Mouse (Mus musculus): Measurements from ENCODE around the gene Ank3. TPM values are rescaled to one million over a fixed set of nuclear protein-coding genes. Genes with fewer than 3 reads are reported as not detected.

The Ank3 gene
- total and polyA plus RNA-seq, 2 experiments = 2.9 to 31.0 TPM

DNA sequence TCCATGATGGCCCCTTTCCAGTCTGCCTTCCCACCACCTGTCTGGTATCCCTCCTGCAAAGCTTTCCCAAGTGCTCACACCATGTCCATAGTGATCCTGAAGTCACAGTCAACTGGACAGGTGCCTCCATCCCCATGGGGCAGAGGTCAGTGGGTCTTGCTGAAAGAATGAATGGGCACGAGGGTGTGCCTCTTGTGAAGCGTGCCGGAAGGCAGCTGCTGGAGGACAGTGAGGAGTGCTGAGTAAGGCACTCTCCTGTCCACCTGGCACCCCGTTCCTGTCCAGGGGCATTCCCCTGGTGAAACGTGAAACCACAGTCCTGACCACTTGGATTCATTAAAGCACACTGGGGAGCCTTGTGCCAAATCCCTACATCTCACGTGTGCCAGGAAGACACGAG, 337.7 kb downstream of the Ank3 start:
- Histone ChIP-seq H3K9ac (ENCODE audit: low read depth, low read length) (no peak overlapping the region), H3K36me3 (ENCODE audit: control insufficient read depth, insufficient read depth, low read length) (no peaks in the 10 kb centered on the region), H3K4me3 (ENCODE audit: insufficient read depth, low read depth, low read length) (no peak overlapping the region), H3K27ac (replicated peaks; ENCODE audit: insufficient read depth, low read depth, low read length) (no peak overlapping the region), H3K79me2 (ENCODE audit: control insufficient read depth, insufficient read depth, low read length) (no peaks in the 10 kb centered on the region), H3K4me1 (ENCODE audit: control insufficient read depth, insufficient read depth, low read length) (no peaks in the 10 kb centered on the region), H3K27me3 (ENCODE audit: control insufficient read depth, insufficient read depth, low read length) (no peaks in the 10 kb centered on the region)
- no peak for TF ChIP-seq POLR2A (IDR thresholded peaks at IDR 0.05; ENCODE audit: extremely low read depth, insufficient read depth, low read length)
- TF ChIP-seq CTCF (IDR thresholded peaks at IDR 0.05; ENCODE audit: low read depth, low read length) = no peak
- 78% methylated on average over 7 of the region's 7 CpGs for WGBS
- no peak for DNase-seq (ENCODE audit: extremely low read depth, low read depth, low spot score)

DNA sequence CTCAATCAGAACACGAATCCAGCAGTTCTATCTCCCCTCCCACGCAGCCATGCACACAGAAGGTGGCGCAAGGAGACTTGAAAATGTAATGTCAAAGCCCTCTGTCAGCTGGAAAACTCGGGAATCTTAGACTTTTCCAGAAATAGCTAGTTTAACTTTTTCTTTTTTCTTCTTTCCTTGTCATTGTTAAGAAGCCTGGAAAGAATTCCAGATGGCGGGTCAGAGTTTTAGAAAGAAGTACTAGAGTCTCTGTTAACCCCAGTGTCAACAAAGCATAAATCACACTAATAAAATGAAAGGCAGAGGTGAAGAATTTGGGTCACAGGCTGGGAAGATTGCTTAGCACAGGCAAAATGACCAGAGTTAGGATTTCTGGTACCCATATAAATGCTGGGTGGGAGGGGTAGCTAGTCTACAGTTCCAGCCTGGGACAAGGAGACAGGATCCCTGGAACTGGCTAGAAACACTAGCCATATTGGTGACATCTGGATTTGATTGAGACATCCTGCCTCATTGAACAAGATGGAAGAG, 340.2 kb downstream of the Ank3 start:
- no peak overlapping the region for H3K27ac ChIP-seq (replicated peaks; ENCODE audit: insufficient read depth, low read depth, low read length)
- no peaks in the 10 kb centered on the region for H3K4me1 ChIP-seq (ENCODE audit: control insufficient read depth, insufficient read depth, low read length)
- TF ChIP-seq CTCF (IDR thresholded peaks at IDR 0.05; ENCODE audit: low read depth, low read length) (no peak), POLR2A (IDR thresholded peaks at IDR 0.05; ENCODE audit: extremely low read depth, insufficient read depth, low read length) (no peak)
- H3K4me3 ChIP-seq (ENCODE audit: insufficient read depth, low read depth, low read length) = no peak overlapping the region
- H3K27me3 ChIP-seq (ENCODE audit: control insufficient read depth, insufficient read depth, low read length) = no peaks in the 10 kb centered on the region
- DNase-seq (ENCODE audit: extremely low read depth, low read depth, low spot score) = no peak
- no peaks in the 10 kb centered on the region for H3K79me2 ChIP-seq (ENCODE audit: control insufficient read depth, insufficient read depth, low read length)
- WGBS = 77% methylated on average over 5 of the region's 5 CpGs
- no peaks in the 10 kb centered on the region for H3K36me3 ChIP-seq (ENCODE audit: control insufficient read depth, insufficient read depth, low read length)
- no peak overlapping the region for H3K9ac ChIP-seq (ENCODE audit: low read depth, low read length)

DNA sequence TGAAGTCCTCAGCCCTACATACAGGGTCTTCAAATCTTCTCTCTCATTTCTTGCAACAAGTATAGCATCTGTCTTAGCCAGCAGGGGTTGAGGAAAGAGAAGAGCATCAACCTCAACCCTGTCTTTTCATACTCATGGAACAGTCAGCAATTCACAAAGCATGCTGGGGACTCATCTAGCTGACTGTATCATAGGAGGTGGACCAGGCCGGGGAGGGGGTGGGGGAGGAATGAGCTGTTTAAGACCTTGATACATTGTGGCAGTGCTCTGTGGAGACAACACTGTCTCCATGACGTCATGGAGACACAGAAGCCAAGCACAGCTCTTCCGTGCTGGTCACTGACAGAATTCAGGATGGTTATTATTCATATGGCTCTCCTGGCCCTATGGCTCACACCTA, 344.0 kb downstream of the Ank3 start:
- Histone ChIP-seq H3K4me1 (ENCODE audit: control insufficient read depth, insufficient read depth, low read length) (no peaks in the 10 kb centered on the region), H3K79me2 (ENCODE audit: control insufficient read depth, insufficient read depth, low read length) (no peaks in the 10 kb centered on the region), H3K4me3 (ENCODE audit: insufficient read depth, low read depth, low read length) (no peak overlapping the region), H3K9ac (ENCODE audit: low read depth, low read length) (no peak overlapping the region), H3K27ac (replicated peaks; ENCODE audit: insufficient read depth, low read depth, low read length) (no peak overlapping the region), H3K36me3 (ENCODE audit: control insufficient read depth, insufficient read depth, low read length) (no peaks in the 10 kb centered on the region), H3K27me3 (ENCODE audit: control insufficient read depth, insufficient read depth, low read length) (no peaks in the 10 kb centered on the region)
- no peak for TF ChIP-seq CTCF (IDR thresholded peaks at IDR 0.05; ENCODE audit: low read depth, low read length)
- no peak for TF ChIP-seq POLR2A (IDR thresholded peaks at IDR 0.05; ENCODE audit: extremely low read depth, insufficient read depth, low read length)
- DNase-seq (ENCODE audit: extremely low read depth, low read depth, low spot score) = no peak
- 82% methylated on average over 3 of the region's 3 CpGs for WGBS

DNA sequence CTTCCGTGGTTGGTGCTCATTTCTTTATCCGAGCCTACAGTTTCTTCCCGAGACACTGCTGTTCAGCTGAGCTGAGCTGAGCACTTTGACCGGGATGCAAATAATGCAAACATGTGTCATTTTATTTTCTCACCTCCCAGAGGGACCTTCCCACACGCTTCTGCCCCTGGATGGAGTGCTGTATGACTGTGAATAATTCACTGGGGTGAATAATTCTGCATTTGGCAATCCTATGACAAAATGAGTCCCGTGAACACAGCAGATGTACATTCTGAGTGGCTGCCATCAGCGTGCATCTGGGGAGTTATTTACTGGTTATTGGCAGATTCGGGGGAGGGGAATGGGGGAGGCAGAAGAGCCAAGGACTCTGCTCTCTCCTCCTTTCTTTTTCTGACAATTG, 345.6 kb downstream of the Ank3 start:
- no peaks in the 10 kb centered on the region for H3K79me2 ChIP-seq (ENCODE audit: control insufficient read depth, insufficient read depth, low read length)
- H3K36me3 ChIP-seq (ENCODE audit: control insufficient read depth, insufficient read depth, low read length) = no peaks in the 10 kb centered on the region
- no peaks in the 10 kb centered on the region for H3K27me3 ChIP-seq (ENCODE audit: control insufficient read depth, insufficient read depth, low read length)
- H3K4me1 ChIP-seq (ENCODE audit: control insufficient read depth, insufficient read depth, low read length) = no peaks in the 10 kb centered on the region
- H3K9ac ChIP-seq (ENCODE audit: low read depth, low read length) = no peak overlapping the region
- DNase-seq (ENCODE audit: extremely low read depth, low read depth, low spot score) = no peak
- H3K27ac ChIP-seq (replicated peaks; ENCODE audit: insufficient read depth, low read depth, low read length) = no peak overlapping the region
- TF ChIP-seq POLR2A (IDR thresholded peaks at IDR 0.05; ENCODE audit: extremely low read depth, insufficient read depth, low read length) (no peak), CTCF (IDR thresholded peaks at IDR 0.05; ENCODE audit: low read depth, low read length) (no peak)
- no peak overlapping the region for H3K4me3 ChIP-seq (ENCODE audit: insufficient read depth, low read depth, low read length)
- 57% methylated on average over 8 of the region's 8 CpGs for WGBS

DNA sequence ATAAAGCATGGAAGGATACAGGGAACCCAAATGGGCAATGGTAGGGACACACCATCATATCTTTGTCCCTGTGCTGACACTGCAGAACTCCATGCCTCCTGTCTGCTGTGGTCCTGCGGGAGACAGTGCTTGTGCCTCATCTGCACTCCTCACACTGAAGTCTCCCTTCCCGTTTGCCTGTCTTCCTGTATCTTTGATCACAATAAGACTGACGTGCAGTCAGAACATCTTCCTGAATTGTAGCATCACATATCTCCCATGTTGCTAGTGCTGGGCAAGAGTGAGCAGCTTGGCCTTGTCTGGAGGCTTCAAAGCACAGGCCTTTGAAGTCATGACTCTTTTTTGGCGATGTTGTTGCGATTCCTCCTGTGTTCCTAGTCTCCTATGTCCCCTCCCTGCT, 346.3 kb downstream of the Ank3 start:
- Histone ChIP-seq H3K36me3 (ENCODE audit: control insufficient read depth, insufficient read depth, low read length) (no peaks in the 10 kb centered on the region), H3K79me2 (ENCODE audit: control insufficient read depth, insufficient read depth, low read length) (no peaks in the 10 kb centered on the region), H3K9ac (ENCODE audit: low read depth, low read length) (no peak overlapping the region), H3K4me1 (ENCODE audit: control insufficient read depth, insufficient read depth, low read length) (no peaks in the 10 kb centered on the region), H3K27me3 (ENCODE audit: control insufficient read depth, insufficient read depth, low read length) (no peaks in the 10 kb centered on the region), H3K27ac (replicated peaks; ENCODE audit: insufficient read depth, low read depth, low read length) (no peak overlapping the region), H3K4me3 (ENCODE audit: insufficient read depth, low read depth, low read length) (no peak overlapping the region)
- no peak for DNase-seq (ENCODE audit: extremely low read depth, low read depth, low spot score)
- 84% methylated on average over 5 of the region's 5 CpGs for whole genome bisulfite sequencing
- no peak for TF ChIP-seq POLR2A (IDR thresholded peaks at IDR 0.05; ENCODE audit: extremely low read depth, insufficient read depth, low read length)
- no peak for TF ChIP-seq CTCF (IDR thresholded peaks at IDR 0.05; ENCODE audit: low read depth, low read length)

DNA sequence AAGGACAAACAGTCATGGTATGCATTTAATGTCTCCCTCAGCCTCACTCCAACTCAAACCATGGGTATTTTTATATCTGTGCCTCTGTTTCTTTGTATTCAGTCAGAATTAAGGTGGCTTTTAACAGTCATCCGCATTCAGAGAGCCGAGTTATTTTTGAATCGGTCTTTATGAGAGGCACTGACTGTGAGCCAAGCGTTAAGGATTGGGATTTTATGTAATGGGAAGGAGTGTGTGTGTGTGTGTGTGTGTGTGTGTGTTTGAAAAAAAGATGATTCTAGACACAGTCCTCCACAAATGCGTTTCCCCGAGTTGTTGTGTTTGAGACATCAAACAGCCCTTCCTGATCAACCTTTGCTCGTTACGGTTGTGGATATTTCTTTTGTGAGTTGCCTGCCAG, 347.7 kb downstream of the Ank3 start:
- Histone ChIP-seq H3K36me3 (ENCODE audit: control insufficient read depth, insufficient read depth, low read length) (no peaks in the 10 kb centered on the region), H3K27ac (replicated peaks; ENCODE audit: insufficient read depth, low read depth, low read length) (no peak overlapping the region), H3K27me3 (ENCODE audit: control insufficient read depth, insufficient read depth, low read length) (no peaks in the 10 kb centered on the region), H3K9ac (ENCODE audit: low read depth, low read length) (no peak overlapping the region), H3K79me2 (ENCODE audit: control insufficient read depth, insufficient read depth, low read length) (no peaks in the 10 kb centered on the region), H3K4me1 (ENCODE audit: control insufficient read depth, insufficient read depth, low read length) (no peaks in the 10 kb centered on the region), H3K4me3 (ENCODE audit: insufficient read depth, low read depth, low read length) (no peak overlapping the region)
- no peak for DNase-seq (ENCODE audit: extremely low read depth, low read depth, low spot score)
- 77% methylated on average over 8 of the region's 8 CpGs for WGBS
- TF ChIP-seq CTCF (IDR thresholded peaks at IDR 0.05; ENCODE audit: low read depth, low read length) (no peak), POLR2A (IDR thresholded peaks at IDR 0.05; ENCODE audit: extremely low read depth, insufficient read depth, low read length) (no peak)

Data from liver, adult 2 months (tissue).